Mouse (Mus musculus): ENCODE measurements at regions not wholly inside any gene's neighbourhood (a gene's known extent, or its start where the extent isn't known, plus 50 kb on each side); places are given as distances from the start of the nearest gene placed in this dataset.

- no peak for DNase-seq
Observed at GRCm38 (mm10) chr4:93935692-93936091, 600.4 kb upstream of the Tusc1 start.

GRCm38 (mm10) chr4:93927117-93927516 lies 591.8 kb upstream of the Tusc1 start:
- DNase-seq: no peak

GRCm38 (mm10) chr4:93924402-93924801 lies 589.1 kb upstream of the Tusc1 start:
- DNase-seq: no peak

GRCm38 (mm10) chr4:93886631-93887030 lies 551.3 kb upstream of the Tusc1 start:
- no peak for DNase-seq

GRCm38 (mm10) chr4:93881318-93881717 lies 546.0 kb upstream of the Tusc1 start:
- no peak for DNase-seq

- no peak for DNase-seq
Observed at GRCm38 (mm10) chr4:93879351-93879872, 544.1 kb upstream of the Tusc1 start.

- no peak for DNase-seq
Observed at GRCm38 (mm10) chr4:93873271-93873670, 538.0 kb upstream of the Tusc1 start.

GRCm38 (mm10) chr4:93853451-93853850 lies 518.1 kb upstream of the Tusc1 start:
- no peak for DNase-seq

- DNase-seq: no peak
Observed at GRCm38 (mm10) chr4:93849178-93849577, 513.9 kb upstream of the Tusc1 start.

GRCm38 (mm10) chr4:93830701-93831100 lies 495.4 kb upstream of the Tusc1 start:
- DNase-seq: no peak

GRCm38 (mm10) chr4:93793104-93793503 lies 457.8 kb upstream of the Tusc1 start:
- DNase-seq: no peak

- no peak for DNase-seq
Observed at GRCm38 (mm10) chr4:93790157-93790556, 454.8 kb upstream of the Tusc1 start.

GRCm38 (mm10) chr4:93754497-93754896 lies 419.2 kb upstream of the Tusc1 start:
- DNase-seq: no peak

GRCm38 (mm10) chr4:93746326-93746725 lies 411.0 kb upstream of the Tusc1 start:
- DNase-seq: no peak

GRCm38 (mm10) chr4:93713711-93714110 lies 378.4 kb upstream of the Tusc1 start:
- DNase-seq: peak; percentile 25

GRCm38 (mm10) chr4:93676403-93677039 lies 341.2 kb upstream of the Tusc1 start:
- DNase-seq: no peak

- DNase-seq: no peak
Observed at GRCm38 (mm10) chr4:93675739-93676402, 340.6 kb upstream of the Tusc1 start.

GRCm38 (mm10) chr4:93669050-93669449 lies 333.7 kb upstream of the Tusc1 start:
- DNase-seq: no peak

- no peak for DNase-seq
Observed at GRCm38 (mm10) chr4:93664293-93664692, 329.0 kb upstream of the Tusc1 start.

- no peak for DNase-seq
Observed at GRCm38 (mm10) chr4:93638207-93638606, 302.9 kb upstream of the Tusc1 start.

GRCm38 (mm10) chr4:93598474-93598873 lies 263.2 kb upstream of the Tusc1 start:
- no peak for DNase-seq

GRCm38 (mm10) chr4:93584328-93584727 lies 249.0 kb upstream of the Tusc1 start:
- DNase-seq: no peak

- DNase-seq: no peak
Observed at GRCm38 (mm10) chr4:93583670-93584303, 248.5 kb upstream of the Tusc1 start.

- no peak for DNase-seq
Observed at GRCm38 (mm10) chr4:93579343-93579742, 244.0 kb upstream of the Tusc1 start.
